Mouse (Mus musculus) bone marrow, adult 2 months (tissue): ENCODE results near the gene Cpe. TPM values are rescaled to one million over a fixed set of nuclear protein-coding genes. Genes with fewer than 3 reads are reported as not detected.

Experiments used
- H3K27ac ChIP-seq: fragments of 200-500 bp; 2 replicates; pipeline ENCODE4 v1.5.1; 2012; ENCODE audit warnings: low read depth, mild to moderate bottlenecking, control low read depth, inconsistent platforms, low read length; ENCODE audit not compliant: control insufficient read depth, poor library complexity, insufficient read depth
- H3K4me1 ChIP-seq: fragments of 200-500 bp; 2 replicates; pipeline ENCODE4 v1.6.1; 2011; ENCODE audit warnings: low read length; ENCODE audit not compliant: control insufficient read depth, insufficient read depth
- H3K4me3 ChIP-seq: fragments of 200-500 bp; replicated peaks from 2 replicates; pipeline ENCODE3; 2011; ENCODE audit warnings: mild to moderate bottlenecking, low read depth, low read length, control low read depth; ENCODE audit not compliant: control insufficient read depth
- CTCF ChIP-seq: fragments of 200-500 bp; IDR thresholded peaks from 2 replicates; pipeline ENCODE4 v1.5.1; 2011; ENCODE audit warnings: low read length, control low read depth; ENCODE audit not compliant: control insufficient read depth, insufficient read depth
- POLR2A ChIP-seq: fragments of 200-500 bp; IDR thresholded peaks from 2 replicates; pipeline ENCODE4 v1.6.1; 2011; ENCODE audit warnings: low read depth, mild to moderate bottlenecking, control low read depth, low read length, borderline replicate concordance; ENCODE audit not compliant: control insufficient read depth
- WGBS: fragments of 180-500 bp; shearing (Covaris S2); methylation state at CpG from one replicate; pipeline ENCODE4 v1.1.7; 2018; 5-methylcytosine and 5-hydroxymethylcytosine counted together
- polyA plus RNA-seq: library from polyadenylated mRNA; stranded (reverse); fragments of >200 nt; gene quantifications from 2 replicates; pipeline ENCODE4 v1.2.4, GENCODE M21; 2011; ENCODE audit warnings: low replicate concordance; ENCODE audit not compliant: missing spikeins, insufficient read depth, insufficient read length

Gene Cpe
- polyA plus RNA-seq, 1 experiment = 6.2 TPM

GRCm38 (mm10) chr8:64665563-64665962, 27.3 kb downstream of the Cpe start:
- no peaks in the 10 kb centered on the region for H3K4me1 ChIP-seq
- 16% methylated on average over 3 of the region's 3 CpGs for WGBS
- no peak overlapping the region for H3K4me3 ChIP-seq
- H3K27ac ChIP-seq = no peak overlapping the region
- TF ChIP-seq CTCF (no peak), POLR2A (no peak)

DNA sequence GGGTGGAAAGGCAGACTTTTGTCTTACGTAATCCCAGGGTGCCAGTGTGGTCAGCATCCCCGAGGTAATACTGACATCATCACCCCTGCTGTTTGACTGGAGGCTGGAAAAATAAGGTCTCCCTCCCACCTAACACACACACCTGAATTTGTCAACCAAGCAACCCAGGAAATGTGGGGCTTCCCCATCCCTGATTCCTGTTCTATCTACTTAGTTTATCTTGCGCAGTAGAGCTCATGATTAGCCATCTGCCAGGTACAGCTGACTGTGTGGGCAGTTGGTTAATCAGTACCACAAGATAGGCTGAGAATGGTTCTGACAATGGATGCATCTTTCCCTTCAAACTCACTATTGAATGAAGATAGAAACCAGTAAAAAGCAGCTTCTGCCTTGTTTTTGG, 28.0 kb downstream of the Cpe start:
- TF ChIP-seq POLR2A (no peak), CTCF (no peak)
- no peak overlapping the region for H3K4me3 ChIP-seq
- H3K27ac ChIP-seq = no peak overlapping the region
- H3K4me1 ChIP-seq = no peaks in the 10 kb centered on the region
- 63% methylated on average over 3 of the region's 3 CpGs for WGBS

GRCm38 (mm10) chr8:64664350-64664749, 28.5 kb downstream of the Cpe start:
- WGBS = 32% methylated on average over 2 of the region's 2 CpGs
- TF ChIP-seq CTCF (no peak), POLR2A (no peak)
- H3K4me1 ChIP-seq = no peaks in the 10 kb centered on the region
- no peak overlapping the region for H3K27ac ChIP-seq
- H3K4me3 ChIP-seq = no peak overlapping the region

GRCm38 (mm10) chr8:64659097-64659496, 33.8 kb downstream of the Cpe start:
- 77% methylated on average over 5 of the region's 5 CpGs for WGBS
- Histone ChIP-seq H3K27ac (no peak overlapping the region), H3K4me3 (no peak overlapping the region), H3K4me1 (no peaks in the 10 kb centered on the region)
- no peak for TF ChIP-seq POLR2A
- TF ChIP-seq CTCF = no peak

DNA sequence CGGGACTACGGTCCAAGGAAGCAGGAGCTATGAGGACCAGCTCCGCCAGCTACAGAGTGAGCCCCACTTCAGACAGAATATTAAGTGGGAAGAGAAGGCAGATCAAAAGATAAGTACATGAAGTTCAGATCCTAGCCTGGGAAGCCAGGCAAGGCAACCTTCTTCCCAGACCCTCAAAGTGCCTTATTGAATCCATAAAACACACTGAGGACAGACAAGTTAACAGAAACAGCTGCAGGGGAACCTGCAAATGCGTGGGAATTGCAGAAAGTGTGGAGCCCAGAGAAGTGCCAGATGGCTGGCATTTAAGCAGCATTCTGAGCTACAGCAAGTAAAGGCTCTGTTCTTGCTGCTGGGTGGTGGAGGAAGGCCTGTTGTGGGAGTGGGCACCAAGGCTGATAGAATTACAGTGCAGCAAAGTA, 34.9 kb downstream of the Cpe start:
- TF ChIP-seq CTCF (no peak), POLR2A (no peak)
- Histone ChIP-seq H3K4me3 (no peak overlapping the region), H3K27ac (no peak overlapping the region), H3K4me1 (no peaks in the 10 kb centered on the region)
- 81% methylated on average over 4 of the region's 4 CpGs for WGBS

- 49% methylated on average over 7 of the region's 7 CpGs for WGBS
- no peak overlapping the region for H3K4me3 ChIP-seq
- H3K4me1 ChIP-seq = no peaks in the 10 kb centered on the region
- H3K27ac ChIP-seq = no peak overlapping the region
- no peak for TF ChIP-seq CTCF
- TF ChIP-seq POLR2A = no peak
These were observed 35.3 kb downstream of the Cpe start for GRCm38 (mm10) chr8:64657517-64657916.

DNA sequence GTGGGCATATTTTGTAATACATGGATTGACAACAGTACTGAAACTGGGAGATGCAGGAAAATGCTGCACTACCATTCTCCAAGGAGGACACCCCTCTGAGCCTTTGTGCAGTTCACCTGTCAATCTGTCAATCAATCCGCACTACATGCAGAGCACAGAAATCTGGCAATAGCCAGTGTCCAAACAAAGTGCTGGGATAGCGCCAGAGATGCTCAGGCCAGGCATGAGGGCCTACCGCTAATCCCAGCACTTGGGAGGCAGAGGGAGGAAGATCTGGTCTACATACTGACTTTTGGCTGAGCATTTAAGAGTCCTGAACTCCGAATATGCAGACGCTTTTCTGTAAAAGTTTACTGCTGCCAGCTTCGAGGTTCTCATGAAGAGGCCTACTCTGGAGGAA, 37.0 kb downstream of the Cpe start:
- Histone ChIP-seq H3K4me1 (no peaks in the 10 kb centered on the region), H3K4me3 (no peak overlapping the region), H3K27ac (no peak overlapping the region)
- WGBS = 82% methylated on average over 6 of the region's 6 CpGs
- TF ChIP-seq POLR2A (no peak), CTCF (no peak)

GRCm38 (mm10) chr8:64655087-64655486, 37.8 kb downstream of the Cpe start:
- Histone ChIP-seq H3K27ac (no peak overlapping the region), H3K4me3 (no peak overlapping the region), H3K4me1 (no peaks in the 10 kb centered on the region)
- TF ChIP-seq POLR2A (no peak), CTCF (no peak)
- WGBS = 75% methylated on average over 2 of the region's 2 CpGs

DNA sequence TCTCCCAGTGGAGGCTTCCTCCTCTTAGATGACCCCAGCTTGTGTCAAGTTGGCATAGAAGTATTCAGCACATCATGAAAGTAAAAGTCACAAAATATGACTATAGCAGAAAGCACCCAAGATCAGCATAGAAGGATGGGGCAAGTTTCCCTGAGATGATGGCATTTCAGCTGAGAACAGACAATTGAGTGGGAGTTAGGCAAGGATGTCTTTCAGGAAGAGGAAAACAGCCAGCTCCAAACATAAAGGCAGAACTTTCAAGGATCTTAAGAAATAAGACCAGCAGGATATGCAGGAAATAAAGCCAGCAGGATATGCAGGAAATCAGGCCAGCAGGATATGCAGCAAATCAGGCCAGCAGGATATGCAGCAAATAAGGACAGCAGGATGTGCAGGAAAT, 40.6 kb downstream of the Cpe start:
- TF ChIP-seq POLR2A (no peak), CTCF (no peak)

More for the DNA sequence above, 40.6 kb downstream of the Cpe start:
- Histone ChIP-seq H3K4me3 (no peak overlapping the region), H3K4me1 (no peaks in the 10 kb centered on the region), H3K27ac (no peak overlapping the region)
